Mouse (Mus musculus): ENCODE measurements at regions not wholly inside any gene's neighbourhood (a gene's known extent, or its start where the extent isn't known, plus 50 kb on each side); places are given as distances from the start of the nearest gene placed in this dataset.

DNA sequence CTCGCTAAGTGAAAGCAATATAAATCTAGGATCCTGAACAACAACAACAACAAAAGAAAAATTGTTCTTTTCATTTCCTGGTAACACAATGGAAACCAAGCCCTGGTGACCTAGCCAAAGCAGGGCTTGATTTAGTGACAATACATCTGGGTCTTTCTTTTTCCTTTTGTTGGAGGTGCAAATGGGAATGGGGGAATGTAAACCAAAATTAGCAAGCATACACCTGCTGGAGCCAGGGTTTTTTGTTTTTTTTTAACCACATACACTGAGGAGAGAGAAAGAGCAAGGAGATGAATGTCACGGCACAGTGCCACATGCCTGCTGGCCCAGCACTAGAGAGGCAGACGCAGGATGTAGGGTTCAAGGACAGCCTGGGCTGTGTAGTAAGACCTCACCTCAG, 275.6 kb upstream of the Castor2 start:
- no peak for DNase-seq (ENCODE audit: low spot score in 2 of 2)

- no peak for DNase-seq (ENCODE audit: low spot score in 2 of 2)
These were observed 278.2 kb upstream of the Castor2 start for GRCm38 (mm10) chr5:133821273-133821672.

- no peak for DNase-seq (ENCODE audit: low spot score in 2 of 2)
These were observed 284.0 kb upstream of the Castor2 start for GRCm38 (mm10) chr5:133815462-133815861.

DNA sequence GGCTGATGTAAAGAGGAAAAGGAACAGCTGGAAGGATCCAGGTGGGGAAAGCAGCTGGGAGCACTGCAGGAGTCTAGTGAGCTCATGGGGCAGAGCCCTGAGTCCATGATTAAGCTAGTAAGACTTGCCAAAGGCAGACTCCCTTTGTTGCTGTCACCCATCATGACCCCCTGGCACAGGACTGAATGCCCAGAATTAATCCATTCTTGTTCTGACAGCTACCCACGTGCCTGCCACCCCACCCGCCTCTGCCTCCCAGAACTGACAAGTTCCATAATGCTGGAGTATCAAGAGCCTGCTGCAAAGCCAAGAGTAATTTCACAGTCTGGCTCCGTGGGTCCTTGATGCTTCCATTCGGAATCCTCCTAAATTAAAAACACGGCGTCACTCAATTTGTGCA, 285.1 kb upstream of the Castor2 start:
- no peak for DNase-seq (ENCODE audit: low spot score in 2 of 2)

DNA sequence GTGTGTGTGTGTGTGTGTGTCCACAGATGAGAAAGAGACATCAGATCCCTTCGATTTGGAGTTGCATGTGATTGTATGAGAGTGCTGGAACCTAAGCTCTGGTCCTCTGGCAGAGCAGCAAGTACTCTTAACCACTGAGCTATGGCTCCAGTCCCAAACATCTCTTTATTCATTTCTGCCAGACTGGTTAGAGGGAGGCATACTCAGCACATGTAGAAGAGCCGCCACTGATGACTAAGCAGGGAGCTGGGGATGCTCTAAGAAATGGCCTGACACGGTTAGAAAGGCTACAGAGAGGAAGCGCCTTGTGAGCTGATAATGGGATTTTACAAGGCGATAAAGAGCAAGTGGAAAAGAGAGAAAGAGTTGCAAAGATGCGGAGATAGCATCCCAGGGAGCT, 287.3 kb upstream of the Castor2 start:
- DNase-seq (ENCODE audit: low spot score in 2 of 2): no peak

DNA sequence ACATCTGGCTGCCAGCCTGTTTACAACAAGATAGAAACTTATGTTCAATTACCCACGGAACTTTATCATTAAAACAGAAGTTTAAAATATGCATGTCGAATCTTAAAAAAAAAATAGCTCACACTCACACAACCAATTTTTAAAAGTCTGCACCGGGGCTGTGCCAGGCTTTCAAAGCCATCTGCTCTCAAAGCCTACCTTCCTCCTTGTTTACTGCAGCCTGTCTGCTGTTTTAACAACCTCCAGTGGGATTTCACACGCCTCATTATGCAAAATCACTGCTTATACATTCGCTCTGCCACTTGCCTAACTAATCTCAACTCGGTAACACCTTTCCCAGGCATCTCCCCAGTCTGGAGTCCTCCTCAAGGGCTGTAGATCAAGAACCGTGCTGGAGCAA, 292.6 kb upstream of the Castor2 start:
- DNase-seq (ENCODE audit: low spot score in 2 of 2): no peak

GRCm38 (mm10) chr5:133802001-133802400, 297.5 kb upstream of the Castor2 start:
- DNase-seq (ENCODE audit: low spot score in 2 of 2): no peak

DNA sequence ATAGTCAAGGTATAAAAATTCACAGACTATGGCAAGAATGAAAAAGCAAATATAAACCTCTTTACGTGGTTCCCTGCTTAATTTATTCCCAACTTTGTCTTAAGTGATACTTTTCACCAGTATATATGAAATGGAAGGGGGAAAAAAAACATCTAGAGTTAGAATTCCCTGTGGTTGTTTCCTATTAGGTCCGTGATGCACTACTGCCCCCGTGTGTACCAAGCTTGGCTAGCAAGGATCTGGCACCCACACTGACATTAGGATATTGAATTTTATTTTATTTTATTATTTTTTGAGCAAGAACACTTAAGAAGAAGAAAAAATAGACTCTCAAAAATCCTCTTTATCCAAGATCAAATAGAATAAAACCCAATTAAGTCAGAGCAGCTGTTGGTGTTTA, 303.9 kb upstream of the Castor2 start:
- DNase-seq (ENCODE audit: low spot score in 2 of 2): no peak

- DNase-seq (ENCODE audit: low spot score in 2 of 2): no peak
These were observed 308.8 kb upstream of the Castor2 start for GRCm38 (mm10) chr5:133790726-133791125.

DNA sequence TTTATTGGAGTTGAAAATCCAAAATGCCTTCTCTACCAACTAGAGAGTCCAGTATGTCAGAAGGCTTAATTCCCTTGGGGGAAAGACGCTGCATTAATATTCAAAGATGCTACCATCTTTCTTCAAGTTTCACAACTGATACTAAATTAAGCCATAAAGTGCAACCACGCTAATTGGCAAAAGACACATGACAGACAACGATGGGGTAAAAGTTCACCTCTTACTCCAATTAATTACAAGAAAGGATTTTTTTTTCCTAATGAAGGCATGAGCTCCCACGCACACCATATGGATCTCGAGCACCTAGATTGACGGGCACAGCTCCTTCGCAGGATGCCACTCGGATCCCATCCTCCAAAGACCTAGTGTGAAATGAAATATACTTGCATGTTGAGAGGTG, 311.5 kb upstream of the Castor2 start:
- DNase-seq (ENCODE audit: low spot score in 2 of 2): no peak

- no peak for DNase-seq (ENCODE audit: low spot score in 2 of 2)
These were observed 312.0 kb upstream of the Castor2 start for GRCm38 (mm10) chr5:133787491-133787890.

DNA sequence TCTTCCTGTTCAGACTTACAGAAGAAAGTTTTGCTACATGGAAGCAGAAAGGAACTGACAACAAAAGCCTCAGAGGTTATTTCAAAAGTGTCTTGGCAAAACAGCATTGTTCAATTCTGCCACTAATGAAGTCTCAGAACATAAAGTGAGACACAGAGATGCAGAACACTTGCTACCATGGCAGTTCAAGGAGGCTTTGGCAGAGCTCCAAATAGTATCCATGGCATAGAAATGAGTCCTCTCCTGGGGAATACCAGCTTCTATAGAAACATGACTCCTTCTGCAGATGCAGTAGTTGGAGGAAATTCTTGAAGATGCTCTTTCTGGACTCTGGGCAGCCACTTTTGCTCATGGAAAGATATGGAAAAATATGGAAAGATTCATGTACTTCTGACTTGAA, 322.9 kb upstream of the Castor2 start:
- no peak for DNase-seq (ENCODE audit: low spot score in 2 of 2)

GRCm38 (mm10) chr5:133774116-133774515, 325.4 kb upstream of the Castor2 start:
- DNase-seq (ENCODE audit: low spot score in 2 of 2): no peak

DNA sequence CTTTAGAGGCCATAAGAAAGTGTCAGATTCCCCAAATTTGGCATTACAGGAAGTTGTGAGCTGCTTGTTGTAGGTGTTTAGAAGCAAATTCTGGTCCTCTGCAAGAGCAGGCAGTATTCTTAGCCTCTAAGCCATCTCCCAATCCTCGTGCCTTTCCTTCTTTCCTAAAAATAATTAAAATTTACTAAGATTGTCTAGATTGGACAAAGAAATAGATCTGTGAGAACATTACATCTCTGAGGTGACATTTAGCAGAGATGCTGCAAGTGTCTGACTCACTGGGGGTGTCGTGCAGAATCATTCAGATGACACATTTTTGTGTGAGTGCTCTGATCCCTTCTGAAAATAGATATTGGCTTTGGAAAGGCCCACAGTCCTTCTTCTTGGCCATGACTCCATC, 330.7 kb upstream of the Castor2 start:
- no peak for DNase-seq (ENCODE audit: low spot score in 2 of 2)

GRCm38 (mm10) chr5:133757817-133758216, 341.7 kb upstream of the Castor2 start:
- no peak for DNase-seq (ENCODE audit: low spot score in 2 of 2)

- no peak for DNase-seq (ENCODE audit: low spot score in 2 of 2)
These were observed 345.3 kb upstream of the Castor2 start for GRCm38 (mm10) chr5:133754180-133754579.

- no peak for DNase-seq (ENCODE audit: low spot score in 2 of 2)
These were observed 345.9 kb upstream of the Castor2 start for GRCm38 (mm10) chr5:133753461-133754160.

- no peak for DNase-seq (ENCODE audit: low spot score in 2 of 2)
These were observed 352.6 kb upstream of the Castor2 start for GRCm38 (mm10) chr5:133746960-133747359.

- no peak for DNase-seq (ENCODE audit: low spot score in 2 of 2)
These were observed 353.1 kb upstream of the Castor2 start for GRCm38 (mm10) chr5:133746411-133746810.

DNA sequence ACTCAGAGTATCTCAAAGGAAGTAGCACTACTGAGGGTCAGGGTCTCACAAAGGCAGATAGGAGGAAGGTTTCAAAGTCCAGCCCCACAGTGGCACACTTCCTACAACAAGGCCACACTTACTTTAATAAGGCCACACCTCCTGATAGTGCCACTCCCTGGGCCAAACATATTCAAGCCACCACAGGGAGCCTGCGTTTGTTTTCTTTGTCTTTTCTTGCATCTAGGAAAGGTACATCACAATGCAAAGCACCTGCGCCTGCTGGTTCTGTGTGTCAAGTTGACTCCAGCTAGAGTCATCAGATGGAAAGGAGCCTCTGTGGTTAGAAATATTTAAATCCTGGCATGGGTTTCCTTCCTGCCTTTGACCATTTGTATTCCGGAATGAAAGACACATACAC, 355.4 kb upstream of the Castor2 start:
- DNase-seq (ENCODE audit: low spot score in 2 of 2): no peak

- no peak for DNase-seq (ENCODE audit: low spot score in 2 of 2)
These were observed 355.9 kb upstream of the Castor2 start for GRCm38 (mm10) chr5:133743606-133744005.

DNA sequence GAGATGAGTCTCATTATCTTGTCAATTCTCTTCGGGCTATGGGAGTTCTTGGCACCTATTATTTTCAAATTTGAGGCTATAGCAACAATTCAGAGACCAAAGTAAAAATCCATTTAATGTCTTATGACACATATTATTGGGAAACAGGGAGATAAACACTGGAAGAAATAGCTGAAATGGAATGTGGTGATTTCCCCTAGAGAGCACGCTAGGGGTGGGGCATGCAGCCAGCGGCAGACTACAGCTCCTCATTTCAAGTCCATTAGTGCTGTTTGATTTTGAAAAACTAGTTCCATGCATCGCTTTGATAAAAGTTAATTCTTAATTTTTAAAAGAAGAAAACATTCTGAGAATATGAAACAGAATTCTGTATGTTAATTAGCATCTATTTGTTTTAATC, 367.6 kb upstream of the Castor2 start:
- no peak for DNase-seq (ENCODE audit: low spot score in 2 of 2)

DNA sequence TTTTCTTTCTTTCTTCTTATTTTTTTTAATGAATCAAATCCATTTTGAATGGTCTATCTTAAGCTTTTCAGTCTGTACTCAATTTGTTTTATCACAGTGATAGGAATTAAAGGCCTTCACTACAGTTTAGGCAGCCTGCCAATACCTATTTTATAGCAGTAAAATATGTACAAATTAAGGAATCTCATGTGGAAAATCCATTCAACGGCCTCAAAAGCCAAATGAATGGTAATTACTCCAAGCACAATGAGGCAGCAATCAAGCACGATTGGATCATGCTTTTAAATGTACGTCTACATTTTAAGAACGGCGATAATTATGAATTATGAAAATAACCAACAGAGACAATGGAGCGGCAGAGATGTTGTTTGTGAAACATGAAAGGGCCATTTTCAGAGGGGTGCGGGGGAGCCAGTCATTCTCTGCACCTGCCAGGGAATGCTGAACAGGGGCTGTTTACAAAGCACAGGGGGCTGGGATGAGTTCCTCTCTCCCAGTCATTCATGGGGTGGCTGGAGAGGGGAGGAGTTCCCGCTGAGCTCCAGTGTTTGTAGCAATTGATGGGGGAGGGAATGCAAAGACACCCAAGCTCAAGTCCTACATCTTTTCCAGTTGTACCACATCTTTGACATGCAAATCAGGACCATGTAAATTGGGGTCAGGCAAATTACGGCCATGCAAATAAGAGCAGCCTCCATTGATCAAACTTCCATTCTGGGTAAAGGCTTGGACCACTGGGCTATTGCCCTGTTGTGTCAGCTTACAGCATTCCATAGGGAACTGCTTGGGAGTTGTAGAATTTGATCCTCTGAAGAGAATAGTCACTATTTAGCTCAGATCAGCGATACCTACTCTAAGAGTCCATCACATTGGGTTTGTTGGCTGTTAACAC, 381.1 kb upstream of the Castor2 start:
- DNase-seq (ENCODE audit: low spot score in 2 of 2): no peak

Measured in adrenal gland, postnatal 4 days (tissue).